Mouse (Mus musculus) thymus, postnatal 25 days (tissue): ENCODE measurements around the gene Ptpn6.

ENCODE experiments used
- DNase-seq: peaks from one replicate; pipeline ENCODE4 v3.0.0; 2022

Gene Ptpn6

GRCm38 (mm10) chr6:124738511-124739023 lies at the start of gene Ptpn6:
Gene Ptpn6 (minus strand): TSS chr6:124738714.
- peak; percentile 58 for DNase-seq

DNA sequence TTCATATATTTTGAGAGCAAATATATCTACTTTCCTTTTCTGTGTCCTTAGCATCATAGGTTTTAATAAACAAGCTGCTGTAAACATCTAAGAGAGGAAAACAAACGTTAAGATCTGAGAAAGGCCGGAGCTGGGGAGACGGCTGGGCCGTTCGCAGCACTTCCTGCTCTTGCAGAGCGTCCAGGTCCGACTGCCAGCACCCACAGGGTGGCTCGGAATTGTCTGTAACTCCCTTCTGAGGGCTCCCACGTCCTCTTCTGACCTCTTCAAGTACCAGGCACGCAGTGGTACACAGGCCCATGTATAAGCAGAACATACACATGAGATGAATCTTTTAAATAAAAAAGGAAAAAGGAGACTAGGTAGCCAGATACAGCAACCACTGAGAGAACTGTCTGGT lies 49.2 kb upstream of the Ptpn6 start:
- DNase-seq: no peak

- DNase-seq: no peak
Observed at GRCm38 (mm10) chr6:124786756-124787420, 48.4 kb upstream of the Ptpn6 start.

DNA sequence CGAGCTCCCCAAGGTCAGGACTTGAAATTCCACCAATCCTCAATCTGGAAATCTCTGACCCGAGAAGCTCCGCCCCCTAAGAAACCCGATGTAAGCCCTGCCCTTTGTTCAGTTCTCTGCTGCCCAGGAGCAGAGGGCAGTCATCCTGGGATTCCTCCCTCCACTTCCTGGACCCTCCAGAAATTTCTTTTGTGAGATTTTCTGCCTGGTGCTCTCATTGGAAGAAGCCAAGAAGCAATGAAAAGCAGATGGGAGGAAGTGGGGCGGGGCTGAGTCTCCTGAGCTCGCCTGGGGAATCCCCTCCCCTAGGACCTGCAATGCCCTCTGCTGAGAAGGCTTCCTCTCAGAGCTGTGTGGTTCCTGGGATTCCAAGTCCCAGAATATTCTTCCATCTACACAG lies 43.9 kb upstream of the Ptpn6 start:
- DNase-seq: peak; percentile 68

- DNase-seq: no peak
Observed at GRCm38 (mm10) chr6:124780917-124781316, 42.4 kb upstream of the Ptpn6 start.

GRCm38 (mm10) chr6:124779984-124780416 lies 41.5 kb upstream of the Ptpn6 start:
- no peak for DNase-seq

DNA sequence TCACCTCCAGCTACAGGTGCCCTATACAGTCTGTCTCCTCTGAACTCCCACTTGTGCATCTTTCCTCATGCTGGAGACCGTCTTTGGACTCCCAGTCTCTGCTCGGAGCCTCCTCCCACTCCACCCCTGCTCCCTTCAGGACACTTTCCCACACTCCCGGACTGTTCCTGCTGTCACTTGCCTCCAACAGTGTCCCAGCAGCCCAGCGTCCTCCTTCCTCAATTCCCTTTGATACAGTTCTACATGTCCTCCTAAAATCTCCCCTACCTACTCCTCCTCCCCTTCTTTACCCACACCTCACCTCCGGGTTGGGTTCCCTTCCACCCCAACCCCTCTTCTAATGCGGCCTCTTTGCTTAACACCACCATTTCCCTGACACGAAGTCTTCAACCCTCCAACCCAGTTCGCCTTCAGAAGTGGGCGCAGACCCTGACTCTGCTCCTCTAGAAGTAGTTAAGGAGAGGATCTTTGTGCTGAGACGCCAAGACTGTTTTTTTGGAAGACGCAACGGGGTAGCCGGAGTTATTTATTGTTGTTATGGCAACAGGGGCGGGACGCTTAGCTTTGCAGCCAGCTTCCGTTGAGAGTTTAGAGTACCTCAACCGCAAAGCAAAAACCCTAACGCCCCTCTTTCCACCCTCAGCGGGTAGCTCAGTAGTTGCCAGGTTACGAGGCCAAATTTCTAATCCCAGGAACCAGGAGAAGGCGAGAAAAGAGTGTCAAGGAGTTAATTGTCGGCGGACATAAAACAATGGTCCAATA lies 40.9 kb upstream of the Ptpn6 start, which contains the start of gene Lrrc23:
Gene Lrrc23, minus strand, starts transcription at position 506 of the 762 bp plus-strand sequence.
- DNase-seq: peak; percentile 79

GRCm38 (mm10) chr6:124770511-124770910 lies 32.0 kb upstream of the Ptpn6 start:
- DNase-seq: no peak

GRCm38 (mm10) chr6:124770013-124770412 lies 31.5 kb upstream of the Ptpn6 start:
- DNase-seq: no peak

GRCm38 (mm10) chr6:124769101-124769765 lies 30.7 kb upstream of the Ptpn6 start, which contains the start of gene Eno2:
Gene Eno2 (minus strand): TSS chr6:124769673.
- peak; percentile 66 for DNase-seq

GRCm38 (mm10) chr6:124768704-124769044 lies 30.2 kb upstream of the Ptpn6 start:
- no peak for DNase-seq

DNA sequence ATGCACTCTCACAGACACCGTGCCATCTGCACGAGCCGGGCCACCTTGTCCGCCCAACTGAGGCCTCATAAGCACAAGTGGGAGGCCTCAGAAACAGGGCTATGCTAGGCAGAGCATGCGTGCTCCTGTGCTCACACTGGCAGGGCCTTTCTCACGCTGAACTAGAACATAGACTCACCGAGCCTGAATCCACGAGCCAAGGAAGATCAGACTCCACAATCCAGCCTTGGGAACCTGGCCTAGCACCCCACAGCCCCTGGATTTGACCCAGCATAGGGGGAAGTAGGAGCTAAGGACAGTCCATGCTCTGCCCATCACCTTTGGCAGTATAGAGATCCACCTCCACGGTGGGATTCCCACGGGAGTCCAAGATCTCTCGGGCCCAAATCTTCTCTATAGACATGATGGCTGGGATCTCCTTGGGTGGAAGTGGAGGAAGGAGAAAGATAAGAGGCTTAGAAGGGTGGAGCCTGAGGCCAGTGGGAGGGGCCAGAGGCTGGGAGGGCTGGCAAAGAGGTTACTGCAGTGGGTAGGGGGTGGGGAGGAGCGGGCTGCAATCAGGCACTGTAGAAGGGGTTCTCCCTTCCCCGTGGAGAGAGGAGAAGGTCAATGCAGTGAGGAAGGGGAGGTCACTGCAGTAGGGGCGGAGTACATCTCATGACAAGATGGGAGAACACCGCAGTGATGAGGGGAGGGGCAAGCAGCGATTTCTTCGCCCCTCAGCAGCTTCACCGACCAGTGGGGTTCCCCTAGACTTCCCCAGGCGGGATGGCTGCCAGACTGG lies 29.6 kb upstream of the Ptpn6 start:
- DNase-seq: no peak

DNA sequence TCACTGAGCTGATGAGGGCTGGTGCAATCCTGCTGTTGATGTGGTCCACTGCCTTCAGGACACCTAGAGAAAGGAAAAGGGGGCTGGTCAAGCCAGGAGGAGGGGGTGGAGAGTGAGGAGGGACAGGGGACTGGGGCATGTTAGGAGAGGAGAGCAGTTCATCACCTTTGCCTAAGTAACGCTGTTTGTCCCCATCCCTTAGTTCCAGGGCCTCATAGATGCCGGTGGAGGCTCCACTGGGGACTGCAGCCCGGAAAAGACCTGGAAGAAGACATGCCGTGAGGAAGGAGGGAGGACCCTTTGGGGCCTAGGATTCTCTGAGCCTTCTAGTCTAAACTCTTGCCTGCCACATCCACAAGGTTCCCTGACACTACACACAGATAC lies 29.0 kb upstream of the Ptpn6 start:
- no peak for DNase-seq

DNA sequence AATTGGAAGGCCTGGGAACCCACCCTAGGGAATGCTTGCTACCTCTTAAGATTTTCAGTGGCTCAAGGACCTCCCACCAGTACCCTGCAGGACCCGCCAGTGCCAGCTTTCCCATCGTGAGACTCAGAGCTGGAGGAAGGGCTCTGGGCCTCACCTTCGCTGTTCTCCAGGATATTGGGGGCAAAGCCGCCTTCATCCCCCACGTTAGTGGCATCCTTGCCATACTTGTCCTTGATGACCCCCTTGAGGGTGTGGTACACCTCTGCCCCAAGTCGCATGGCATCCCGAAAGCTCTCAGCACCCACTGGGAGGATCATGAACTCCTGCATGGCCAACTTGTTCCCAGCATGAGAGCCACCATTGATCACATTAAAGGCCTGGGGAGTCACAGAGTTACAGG lies 27.4 kb upstream of the Ptpn6 start:
- no peak for DNase-seq

DNA sequence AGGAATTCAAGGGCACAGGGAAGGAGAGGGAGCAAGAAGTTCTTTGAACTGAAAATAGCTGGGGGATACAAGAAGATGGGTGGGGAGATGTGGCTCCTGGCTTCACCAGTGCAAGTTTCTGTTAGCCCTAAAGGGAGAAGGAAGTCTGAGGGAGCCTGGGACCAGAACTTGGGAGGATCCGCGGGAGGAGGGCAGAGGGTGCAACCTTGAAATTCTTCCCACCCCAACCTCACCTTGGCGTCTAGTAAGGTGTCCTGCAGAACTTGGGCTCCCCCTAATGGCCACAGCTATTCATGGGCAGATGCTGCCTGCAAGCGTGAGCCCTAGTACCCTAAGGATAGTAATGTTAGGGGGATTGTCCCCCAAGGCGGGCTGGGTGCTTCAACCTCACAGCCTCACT lies 20.7 kb upstream of the Ptpn6 start:
- DNase-seq: peak; percentile 87

GRCm38 (mm10) chr6:124758849-124759232 lies 20.3 kb upstream of the Ptpn6 start:
- DNase-seq: no peak

DNA sequence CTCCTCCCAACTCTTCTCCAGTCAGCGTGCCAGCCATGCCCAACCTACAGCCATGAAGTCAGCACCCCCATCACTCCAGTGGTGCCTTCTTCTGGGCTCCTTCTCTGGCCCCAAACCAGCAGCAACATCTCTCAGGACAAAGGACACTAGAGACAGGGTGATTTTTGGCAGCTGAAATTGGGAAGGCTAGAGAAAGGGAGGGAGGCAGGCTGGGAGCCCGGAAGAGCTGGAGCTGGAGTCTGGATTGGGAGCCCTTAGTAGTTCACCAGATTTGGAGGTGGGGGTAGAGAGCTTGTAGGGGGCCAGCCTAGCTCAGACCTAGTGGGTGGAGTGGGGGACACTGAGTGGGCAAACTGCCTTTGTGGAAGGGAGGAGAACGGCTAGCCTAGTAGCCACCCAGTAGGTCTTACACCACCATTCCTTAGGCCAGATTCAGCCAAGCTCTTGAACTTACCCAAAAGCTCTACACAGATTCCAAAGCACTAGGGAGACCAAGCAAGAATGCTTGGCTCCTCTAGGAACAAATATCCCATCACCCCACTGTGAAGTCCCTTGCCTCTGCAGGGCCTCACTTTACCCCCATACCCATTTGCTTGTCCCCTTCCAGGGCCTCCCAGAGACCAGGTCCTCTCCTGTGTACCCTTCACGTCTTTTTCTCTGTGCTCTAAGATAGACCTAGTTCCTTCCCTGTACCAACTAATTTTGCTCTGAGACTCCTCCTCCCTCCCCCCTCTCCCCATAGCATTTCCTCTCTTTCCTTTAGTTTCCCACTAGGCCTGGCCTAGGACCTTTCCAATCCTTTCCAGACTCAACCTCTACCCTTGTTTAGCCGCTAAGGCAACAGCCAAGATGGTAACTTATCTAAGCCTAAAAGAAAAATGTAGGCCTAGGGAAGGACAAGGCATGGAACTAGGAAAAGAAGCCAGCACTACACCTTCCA lies 19.7 kb upstream of the Ptpn6 start:
- DNase-seq: no peak

DNA sequence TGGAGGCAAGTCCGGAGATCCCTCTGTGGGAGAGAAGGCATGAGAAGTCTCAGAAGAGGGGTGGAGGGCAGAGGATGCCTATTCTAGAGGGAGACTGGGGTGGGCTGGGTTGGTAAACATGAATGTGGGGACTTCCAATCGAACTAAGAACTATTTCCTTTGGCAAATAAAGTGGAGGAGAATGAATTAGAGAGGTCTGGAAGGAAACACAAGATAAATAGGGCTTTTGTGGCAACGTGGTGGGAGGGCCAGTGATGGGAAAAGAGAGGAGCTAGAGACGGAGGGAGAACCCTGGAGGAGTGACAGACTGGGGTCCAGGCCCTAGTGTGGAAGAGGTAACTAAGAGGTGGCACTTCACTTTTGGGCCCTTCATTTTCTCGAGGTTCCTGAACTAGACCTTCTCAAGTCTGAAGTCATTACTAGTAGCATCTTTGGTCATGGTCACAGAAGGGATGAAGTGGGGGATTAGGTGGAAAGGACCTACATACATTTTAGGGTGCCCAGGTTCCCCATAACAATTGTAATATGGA lies 18.9 kb upstream of the Ptpn6 start:
- no peak for DNase-seq

DNA sequence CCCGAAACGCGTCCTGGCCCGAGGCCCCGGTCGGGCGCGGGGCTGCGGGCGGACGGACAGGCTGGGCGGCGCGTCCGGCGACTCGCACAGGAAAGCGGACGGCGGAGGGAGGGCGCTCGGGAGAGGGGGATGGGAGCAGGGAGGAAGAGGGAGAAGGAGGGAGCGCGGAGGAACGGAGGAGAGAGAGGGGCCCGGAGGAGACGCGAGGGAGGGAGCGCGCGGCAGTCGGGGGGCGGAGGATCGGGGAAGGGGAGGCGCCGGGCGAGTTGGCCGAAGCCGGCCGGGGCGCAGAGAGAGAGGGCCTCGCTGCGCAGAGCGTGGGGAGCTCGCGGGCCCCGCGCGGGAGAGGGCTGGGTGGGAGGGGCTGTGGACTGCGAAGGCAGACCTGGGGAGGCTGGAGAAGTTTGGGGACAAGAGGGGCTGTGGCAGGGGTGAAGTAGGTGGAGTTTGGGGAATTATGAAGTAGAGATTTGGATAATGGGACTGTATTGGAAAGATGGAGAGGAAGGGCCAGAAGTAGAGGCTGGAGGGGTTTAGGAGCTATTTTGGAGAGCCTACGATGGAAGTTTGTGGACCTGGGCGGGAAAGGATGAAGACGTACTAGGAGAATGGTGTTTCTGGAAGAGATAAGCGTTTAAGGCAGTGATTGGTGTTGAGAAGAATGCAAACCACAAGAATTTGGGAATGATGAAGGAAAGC lies 18.3 kb upstream of the Ptpn6 start:
- peak; percentile 62 for DNase-seq

DNA sequence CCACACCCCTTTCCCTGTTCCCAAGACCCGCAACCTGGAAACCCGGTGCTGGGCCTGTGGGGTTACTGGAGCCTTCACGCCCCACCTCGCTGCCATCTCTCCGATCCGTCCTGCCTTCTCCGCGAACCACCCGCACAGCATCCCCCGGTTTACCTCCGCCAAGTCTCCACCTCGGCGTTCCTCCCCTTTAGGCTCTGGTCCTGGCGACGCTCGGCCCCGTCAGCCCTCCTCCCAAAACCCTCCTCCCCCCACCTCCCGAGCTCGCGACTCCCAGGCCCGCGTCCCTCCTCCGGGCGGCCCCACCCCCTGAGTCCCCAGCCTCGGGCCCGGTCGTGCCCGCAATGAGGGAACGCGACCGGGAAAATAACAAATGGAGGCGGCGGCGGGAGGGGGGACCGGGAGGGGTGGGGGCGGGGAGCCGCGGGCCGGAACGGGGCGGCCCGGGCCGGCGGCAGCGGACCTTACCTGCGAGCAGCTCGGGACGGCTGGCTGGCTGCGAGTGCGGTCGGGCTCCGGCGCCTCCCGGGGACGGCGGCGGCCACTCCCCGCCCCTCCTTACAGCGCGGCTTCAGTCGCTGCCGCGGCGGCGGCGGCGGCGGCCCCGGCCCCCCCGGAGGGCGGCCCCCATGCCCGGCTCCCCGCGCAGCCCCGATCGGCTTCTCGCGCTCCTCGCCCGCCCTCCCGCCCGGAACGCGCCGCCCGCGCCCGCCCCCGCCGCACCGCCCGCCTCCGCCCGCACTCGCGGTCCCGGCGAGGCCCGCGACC lies 17.5 kb upstream of the Ptpn6 start, which contains the start of the genes Gm45234 and Atn1:
Gene Gm45234, minus strand, starts transcription at position 191 of the 765 bp plus-strand sequence.
Gene Atn1, minus strand, starts transcription at position 694 of the 765 bp plus-strand sequence.
- DNase-seq: peak; percentile 38
